Mouse (Mus musculus) small intestine, adult 2 months (tissue): ENCODE measurements around the gene Duxf3. TPM values are rescaled to one million over a fixed set of nuclear protein-coding genes. Genes with fewer than 3 reads are reported as not detected.
"Not testable (repeated sequence)": the region's sequence is repeated elsewhere in the genome, so short reads cannot be mapped to it uniquely, and the experiment has no call there.

Experiments
- H3K27ac ChIP-seq: fragments of 200-500 bp; 2 replicates; pipeline ENCODE4 v1.5.1; 2012; ENCODE audit warnings: low read depth, low read length, control low read depth, inconsistent platforms; ENCODE audit not compliant: insufficient read depth
- H3K27me3 ChIP-seq: fragments of 200-500 bp; 2 replicates; pipeline ENCODE4 v1.6.1; 2012; ENCODE audit warnings: mild to moderate bottlenecking, moderate library complexity, low read length, inconsistent platforms; ENCODE audit not compliant: control insufficient read depth, insufficient read depth
- H3K36me3 ChIP-seq: fragments of 200-500 bp; 2 replicates; pipeline ENCODE4 v1.6.1; 2012; ENCODE audit warnings: mild to moderate bottlenecking, low read length, control low read depth, inconsistent platforms; ENCODE audit not compliant: control insufficient read depth, insufficient read depth
- H3K4me1 ChIP-seq: fragments of 200-500 bp; 2 replicates; pipeline ENCODE4 v1.6.1; 2012; ENCODE audit warnings: low read length, inconsistent platforms, mixed read lengths; ENCODE audit not compliant: control insufficient read depth, insufficient read depth, insufficient read length
- H3K4me3 ChIP-seq: fragments of 200-500 bp; 2 replicates; pipeline ENCODE4 v1.5.1; 2012; ENCODE audit warnings: low read depth, mild to moderate bottlenecking, control low read depth, inconsistent platforms, low read length, moderate library complexity
- CTCF ChIP-seq: fragments of 200-500 bp; IDR thresholded peaks from 2 replicates; pipeline ENCODE4 v1.5.1; 2012; ENCODE audit warnings: low read depth, mild to moderate bottlenecking, control low read depth, inconsistent platforms, low read length, moderate library complexity, mixed read lengths; ENCODE audit not compliant: insufficient replicate concordance, insufficient read length; ENCODE audit errors: extremely low read depth
- POLR2A ChIP-seq: fragments of 200-500 bp; IDR thresholded peaks from 2 replicates; pipeline ENCODE4 v1.6.1; 2012; ENCODE audit warnings: low read depth, mild to moderate bottlenecking, control low read depth, inconsistent platforms, low read length, moderate library complexity
- WGBS: fragments of 180-500 bp; shearing (Covaris S2); methylation state at CpG from one replicate; pipeline ENCODE4 v1.1.7; 2018; 5-methylcytosine and 5-hydroxymethylcytosine counted together
- polyA plus RNA-seq: library from polyadenylated mRNA; depleted of rRNA; stranded (reverse); fragments of >200 nt; gene quantifications from 2 replicates; pipeline ENCODE4 v1.2.3, GENCODE M21; 2012; rRNA removed

Gene Duxf3
- not detected in 2 replicates for polyA plus RNA-seq

DNA sequence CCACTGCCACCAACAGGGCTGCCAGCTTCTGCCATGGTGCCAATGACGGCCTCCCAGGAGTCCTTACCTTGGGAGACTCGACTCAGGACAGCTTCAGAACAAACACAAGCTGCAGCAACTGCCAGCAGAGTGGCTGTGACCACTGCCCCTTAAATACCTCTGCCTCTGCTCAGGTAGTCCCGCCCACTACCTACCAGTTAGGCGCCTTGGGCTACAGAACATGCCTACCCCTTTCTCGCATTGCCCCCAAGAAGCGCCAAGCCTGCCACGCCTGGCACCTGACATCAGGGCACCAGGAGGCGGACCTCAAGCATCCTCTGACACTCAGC lies at the start of gene Duxf3:
Gene Duxf3 (minus strand): TSS at position 35 of the 329 bp plus-strand sequence.
- H3K27me3 ChIP-seq, H3K4me1 ChIP-seq, H3K4me3 ChIP-seq, H3K36me3 ChIP-seq, H3K27ac ChIP-seq: not testable (repeated sequence)
- WGBS, result 85% methylated on average over 7 of the region's 8 CpGs

- no peaks in the 10 kb centered on the region for H3K27me3 ChIP-seq
- no peaks in the 10 kb centered on the region for H3K4me1 ChIP-seq
- WGBS, result 86% methylated on average over 7 of the region's 7 CpGs
- no peak overlapping the region for H3K27ac ChIP-seq
- H3K36me3 ChIP-seq, result peaks cover 52% of the 10 kb centered on the region
- H3K4me3 ChIP-seq, result no peak overlapping the region
- TF ChIP-seq CTCF (no peak), POLR2A (no peak)
These were observed 49.8 kb upstream of the Duxf3 start for GRCm38 (mm10) chr10:58282238-58282637.

- no peaks in the 10 kb centered on the region for H3K27me3 ChIP-seq
- peak overlapping the region; percentile 42; the same call in 1 of the 2 replicates for H3K27ac ChIP-seq
- peaks cover 40% of the 10 kb centered on the region for H3K36me3 ChIP-seq
- TF ChIP-seq CTCF (peak; percentile 13; the same call in 1 of the 2 replicates), POLR2A (no peak)
- 28% methylated on average over 5 of the region's 5 CpGs for WGBS
- no peak overlapping the region for H3K4me3 ChIP-seq
- peaks cover 7% of the 10 kb centered on the region; the same call in 1 of the 2 replicates for H3K4me1 ChIP-seq
These were observed 26.0 kb upstream of the Duxf3 start for GRCm38 (mm10) chr10:58258466-58258865.

- WGBS, result 0% methylated on average over 4 of the region's 4 CpGs
- H3K27ac ChIP-seq, result no peak overlapping the region
- TF ChIP-seq POLR2A, result no peak
- no peak for TF ChIP-seq CTCF
These were observed 23.5 kb upstream of the Duxf3 start for GRCm38 (mm10) chr10:58255954-58256353.

DNA sequence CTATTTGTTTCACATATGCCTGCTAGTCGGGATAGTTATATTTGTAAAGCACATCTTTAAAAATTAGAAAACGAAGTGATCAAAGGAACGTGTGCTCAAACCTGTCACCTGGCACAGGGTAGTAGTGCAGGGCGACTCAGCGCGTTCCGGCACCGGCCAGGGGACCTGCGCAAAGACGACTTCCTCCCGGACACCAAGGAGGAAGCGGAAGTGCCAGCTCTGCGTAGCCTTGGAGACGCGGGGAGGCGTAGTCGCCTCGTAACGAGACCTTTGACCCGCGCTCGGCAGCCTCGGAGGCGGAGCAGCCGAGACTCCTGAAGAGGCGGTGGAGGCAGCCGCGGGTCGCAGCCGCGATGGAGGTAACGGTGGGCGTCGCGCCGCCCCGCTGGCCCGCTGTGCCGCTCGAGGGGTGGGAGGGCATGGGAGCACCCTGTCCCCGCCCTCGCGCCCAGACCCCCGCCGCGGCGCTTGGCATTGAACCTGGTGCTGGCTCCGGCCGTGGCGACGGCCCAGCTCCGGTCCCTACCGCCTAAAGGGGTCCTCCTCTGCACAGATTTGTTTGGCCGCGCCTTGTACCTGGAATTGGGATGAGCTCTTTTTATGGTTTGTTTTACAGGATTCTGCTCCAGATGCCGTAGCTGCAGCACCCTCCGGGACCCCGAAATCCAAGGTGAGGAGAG lies 22.9 kb upstream of the Duxf3 start, which contains the start of gene Gcc2:
Gene Gcc2 (plus strand): TSS at position 285 of the 680 bp plus-strand sequence.
- TF ChIP-seq CTCF (no peak), POLR2A (peak; percentile 55; the same call in 1 of the 2 replicates)
- H3K4me1 ChIP-seq, result peaks cover 7% of the 10 kb centered on the region; the same call in 1 of the 2 replicates
- peaks cover 19% of the 10 kb centered on the region for H3K36me3 ChIP-seq
- whole genome bisulfite sequencing, result under 1% methylated on average over 58 of the region's 58 CpGs
- peak within 1 kb of the TSS; percentile 100 for H3K4me3 ChIP-seq
- H3K27me3 ChIP-seq, result no peaks in the 10 kb centered on the region
- peak within 1 kb of the TSS; percentile 67 for H3K27ac ChIP-seq

More at GRCm38 (mm10) chr10:58255954-58256353, 23.5 kb upstream of the Duxf3 start:
- no peaks in the 10 kb centered on the region for H3K27me3 ChIP-seq
- peak overlapping the region; percentile 100 for H3K4me3 ChIP-seq
- peaks cover 22% of the 10 kb centered on the region for H3K36me3 ChIP-seq
- peaks cover 7% of the 10 kb centered on the region; the same call in 1 of the 2 replicates for H3K4me1 ChIP-seq

DNA sequence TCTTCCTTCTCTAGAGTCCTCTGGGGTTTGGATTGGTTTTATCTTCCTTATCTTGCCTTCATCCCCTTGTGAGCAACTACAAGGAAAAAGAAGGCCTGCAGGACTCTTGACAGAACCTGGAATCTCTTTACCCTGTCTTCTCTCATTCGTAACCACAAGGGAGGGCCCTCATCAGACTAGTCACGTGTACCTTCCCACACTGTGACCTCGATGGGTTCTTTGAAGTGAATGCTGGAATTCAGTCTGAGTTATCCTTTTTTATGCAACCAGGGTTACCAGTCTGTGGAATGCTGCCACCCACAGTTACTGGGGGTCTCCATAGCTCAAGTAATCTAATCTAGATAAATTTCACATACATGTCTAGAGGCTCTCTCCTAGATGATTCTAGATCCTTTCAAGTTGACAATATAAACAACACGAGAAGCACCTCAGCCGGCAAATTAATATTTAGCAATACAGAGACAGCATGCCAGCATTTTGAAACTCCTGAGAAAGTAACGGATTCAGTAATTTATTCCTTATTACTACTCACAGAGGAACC lies 22.2 kb upstream of the Duxf3 start:
- H3K27me3 ChIP-seq, result no peaks in the 10 kb centered on the region
- peaks cover 12% of the 10 kb centered on the region for H3K36me3 ChIP-seq
- H3K4me3 ChIP-seq, result no peak overlapping the region; the same call in 1 of the 2 replicates
- H3K27ac ChIP-seq, result no peak overlapping the region
- TF ChIP-seq POLR2A (no peak), CTCF (no peak)
- 20% methylated on average over 6 of the region's 6 CpGs for WGBS
- H3K4me1 ChIP-seq, result peaks cover 7% of the 10 kb centered on the region; the same call in 1 of the 2 replicates

GRCm38 (mm10) chr10:58249535-58249934 lies 17.1 kb upstream of the Duxf3 start:
- Histone ChIP-seq H3K27ac (no peak overlapping the region), H3K36me3 (no peaks in the 10 kb centered on the region), H3K4me1 (peaks cover under 1% of the 10 kb centered on the region; the same call in 1 of the 2 replicates), H3K27me3 (no peaks in the 10 kb centered on the region), H3K4me3 (no peak overlapping the region)
- 68% methylated on average over 1 of the region's 1 CpGs for WGBS
- TF ChIP-seq POLR2A (no peak), CTCF (0 out of 2 replicates have a peak, but pooled peaks have one; percentile 8)

DNA sequence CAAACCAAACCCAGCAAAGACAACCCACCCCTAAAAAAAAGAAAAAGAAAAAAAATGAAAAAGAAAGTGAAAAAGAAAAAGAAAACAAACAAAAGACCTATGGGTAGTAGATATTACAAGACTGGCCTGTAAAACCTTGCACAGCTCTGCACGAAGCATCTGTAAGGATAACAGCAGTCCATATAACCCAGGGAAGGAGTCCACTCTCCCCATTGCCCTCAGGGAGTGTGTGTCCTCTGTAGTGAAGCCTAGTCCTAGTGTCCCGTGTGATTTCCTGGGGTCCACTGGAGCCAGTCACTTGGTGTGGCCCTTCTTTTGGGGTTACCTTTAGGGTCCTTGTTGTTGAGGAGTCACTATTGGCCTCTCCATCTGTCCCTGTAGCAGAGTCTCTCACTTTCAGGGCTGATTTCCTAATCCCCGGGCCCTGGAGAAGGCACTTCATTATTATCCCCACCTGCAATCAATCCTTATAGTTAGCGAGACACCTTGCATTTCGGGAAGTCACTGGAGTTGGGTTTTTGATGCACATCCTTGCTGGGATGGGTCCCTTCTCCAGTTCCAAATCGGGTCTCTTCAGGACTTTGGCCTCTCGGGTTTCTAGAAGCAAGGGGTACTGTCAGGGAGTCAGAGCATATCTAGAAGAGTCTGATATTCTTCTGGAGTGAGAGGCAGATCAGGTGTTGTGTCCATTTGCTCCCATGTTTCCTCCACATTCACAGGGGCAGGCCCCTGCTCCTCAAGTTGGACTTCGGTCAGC lies 6.7 kb upstream of the Duxf3 start:
- WGBS, result 82% methylated on average over 8 of the region's 8 CpGs
- H3K36me3 ChIP-seq, H3K27me3 ChIP-seq, H3K27ac ChIP-seq, H3K4me3 ChIP-seq, H3K4me1 ChIP-seq: not testable (repeated sequence)
